Mouse (Mus musculus): ENCODE measurements around the gene Gm4553. TPM values are rescaled to one million over a fixed set of nuclear protein-coding genes. Genes with fewer than 3 reads are reported as not detected.
A peak's percentile ranks its signal among the peaks of the same experiment; 100 is the strongest.
"Not testable (repeated sequence)": the region's sequence is repeated elsewhere in the genome, so short reads cannot be mapped to it uniquely, and the experiment has no call there.

Gm4553 gene
- total RNA-seq, 1 experiment from 2014 or later = not detected

GRCm38 (mm10) chr7:142134206-142134995 lies 31.1 kb downstream of the Gm4553 start:
- no peak for DNase-seq

GRCm38 (mm10) chr7:142128843-142129242 lies 36.7 kb downstream of the Gm4553 start:
- no peak for DNase-seq

- not testable (repeated sequence) for DNase-seq
These were observed 44.9 kb downstream of the Gm4553 start, which contains the start of gene Gm45618 for GRCm38 (mm10) chr7:142120629-142121028. TSS of gene Gm45618 (minus strand) at chr7:142120729.

GRCm38 (mm10) chr7:142119632-142120031 lies 45.9 kb downstream of the Gm4553 start:
- DNase-seq = peak; percentile 37

Other genes starting within 250 kb of the Gm4553 start
- 47.8 and 52.5 TPM in 2 replicates for gene Tollip, start 247.2 kb downstream of the Gm4553 start, total RNA-seq (2021)
- gene Brsk2, start 216.0 kb downstream of the Gm4553 start, total RNA-seq (2021) = 3.0 and 4.0 TPM in 2 replicates
- gene Mob2, start 104.7 kb downstream of the Gm4553 start, total RNA-seq (2021) = 47.4 and 48.6 TPM in 2 replicates
- 7.3 and 8.4 TPM in 2 replicates for gene Dusp8, start 69.9 kb downstream of the Gm4553 start, total RNA-seq (2021)
- gene Gm45618, start 45.0 kb downstream of the Gm4553 start, total RNA-seq (2021) = not detected in 2 replicates
- gene Gm39115, start 29.7 kb downstream of the Gm4553 start, total RNA-seq (2021) = not detected in 2 replicates
- not detected in 2 replicates for gene Gm45337, start 21.1 kb downstream of the Gm4553 start, total RNA-seq (2021)
- not detected in 2 replicates for gene Gm29735, start 8.6 kb downstream of the Gm4553 start, total RNA-seq (2021)
- not detected in 2 replicates for gene Krtap5-2, start 10.3 kb upstream of the Gm4553 start, total RNA-seq (2021)
- gene Gm10153, start 24.6 kb upstream of the Gm4553 start, total RNA-seq (2021) = not detected in 2 replicates
- not detected in 2 replicates for gene Krtap5-3, start 35.6 kb upstream of the Gm4553 start, total RNA-seq (2021)
- not detected in 2 replicates for gene Gm7579, start 46.1 kb upstream of the Gm4553 start, total RNA-seq (2021)
- not detected in 2 replicates for gene Krtap5-5, start 64.2 kb upstream of the Gm4553 start, total RNA-seq (2021)
- not detected in 2 replicates for gene Gm40460, start 75.3 kb upstream of the Gm4553 start, total RNA-seq (2021)
- gene Gm2431, start 92.6 kb upstream of the Gm4553 start, total RNA-seq (2021) = not detected in 2 replicates
- gene Gm4559, start 108.6 kb upstream of the Gm4553 start, total RNA-seq (2021) = not detected in 2 replicates
- not detected in 2 replicates for gene Krtap5-1, start 131.4 kb upstream of the Gm4553 start, total RNA-seq (2021)
- not detected in 2 replicates for gene Krtap5-4, start 137.8 kb upstream of the Gm4553 start, total RNA-seq (2021)
- 3.8 and 5.1 TPM in 2 replicates for gene Ifitm10, start 208.0 kb upstream of the Gm4553 start, total RNA-seq (2021)
- 1.4 TPM in 1 of 2 replicates, not detected in the other for gene Gm49369, start 216.9 kb upstream of the Gm4553 start, total RNA-seq (2021)
- gene Ctsd, start 222.3 kb upstream of the Gm4553 start, total RNA-seq (2021) = 678 and 680 TPM in 2 replicates